Mouse (Mus musculus) hindbrain, postnatal 0 days (tissue): ENCODE measurements at regions not wholly inside any gene's neighbourhood (a gene's known extent, or its start where the extent isn't known, plus 50 kb on each side); places are given as distances from the start of the nearest gene placed in this dataset.

ENCODE experiments used
- ATAC-seq: fragments of 200-750 bp; cut with Nextera tagmentation; 2 replicates; pipeline ENCODE4 v1.8.0; 2017; ENCODE audit warnings: mild to moderate bottlenecking, moderate TSS enrichment, moderate library complexity
- DNase-seq: peaks from one replicate; pipeline ENCODE4 v3.0.0-alpha.2; 2015; ENCODE audit warnings: low spot score
- H3K27ac ChIP-seq: fragments of 300-500 bp; sonication (generic); 2 replicates; pipeline ENCODE4 v1.5.1; 2014; ENCODE audit warnings: mild to moderate bottlenecking
- H3K27me3 ChIP-seq: fragments of 300-500 bp; sonication (generic); 2 replicates; pipeline ENCODE4 v1.6.1; 2014; ENCODE audit warnings: low read length, mixed read lengths; ENCODE audit not compliant: insufficient read depth
- H3K36me3 ChIP-seq: fragments of 300-500 bp; sonication (generic); 2 replicates; pipeline ENCODE4 v1.6.1; 2014; ENCODE audit warnings: low read length, mixed read lengths; ENCODE audit not compliant: insufficient read depth
- H3K4me1 ChIP-seq: fragments of 300-500 bp; sonication (generic); 2 replicates; pipeline ENCODE4 v1.6.1; 2014; ENCODE audit warnings: antibody characterized with exemption, low read length, mixed read lengths; ENCODE audit not compliant: insufficient read depth
- H3K4me2 ChIP-seq: fragments of 300-500 bp; sonication (generic); 2 replicates; pipeline ENCODE4 v1.6.1; 2014; ENCODE audit warnings: low read depth, mild to moderate bottlenecking, low read length, moderate library complexity, mixed read lengths
- H3K4me3 ChIP-seq: fragments of 300-500 bp; sonication (generic); 2 replicates; pipeline ENCODE4 v1.5.1; 2014; ENCODE audit warnings: low read length
- H3K9ac ChIP-seq: fragments of 300-500 bp; sonication (generic); replicated peaks from 2 replicates; pipeline ENCODE4 v1.6.1; 2014; ENCODE audit warnings: mild to moderate bottlenecking, low read length, moderate library complexity, mixed read lengths
- H3K9me3 ChIP-seq: fragments of 300-500 bp; sonication (generic); 2 replicates; pipeline ENCODE4 v1.6.1; 2016; ENCODE audit warnings: low read length, mixed read lengths
- CTCF ChIP-seq: IDR thresholded peaks from 2 replicates; pipeline ENCODE4 v1.5.1; 2016; ENCODE audit warnings: antibody characterized with exemption, control low read depth, low read depth
- WGBS: fragments of 180-500 bp; shearing (Covaris S2); extraction: QIAGEN DNeasy Blood & Tissue Kit; methylation state at CpG from one replicate; pipeline ENCODE4 v1.1.7; 2014; 5-methylcytosine and 5-hydroxymethylcytosine counted together

DNA sequence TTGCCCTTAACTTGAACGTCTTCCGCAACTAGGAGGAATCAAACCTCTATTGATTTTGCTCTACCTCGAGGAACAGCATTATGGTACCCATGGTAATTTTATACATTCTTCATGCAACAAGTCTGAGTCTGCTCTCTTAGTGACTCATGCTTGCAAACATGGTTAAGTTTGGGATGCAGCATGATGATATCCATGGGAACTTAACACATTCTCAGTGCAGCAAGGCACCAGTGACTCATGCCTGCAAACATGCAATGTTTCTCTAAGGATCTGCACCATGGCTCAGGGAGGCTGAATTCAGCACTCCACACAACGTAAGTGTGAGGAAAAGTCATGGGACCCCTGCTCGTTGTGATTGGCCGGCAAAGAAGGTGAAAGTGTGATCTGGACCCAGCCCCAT, 487.1 kb upstream of the Kdm8 start:
- H3K36me3 ChIP-seq, result no peaks in the 10 kb centered on the region
- WGBS, result 89% methylated on average over 6 of the region's 6 CpGs
- no peak overlapping the region for H3K4me3 ChIP-seq
- no peak overlapping the region for H3K9ac ChIP-seq
- H3K27ac ChIP-seq, result no peak overlapping the region
- no peak overlapping the region for H3K4me2 ChIP-seq
- DNase-seq (no peak), ATAC-seq (no peak)
- H3K4me1 ChIP-seq, result no peaks in the 10 kb centered on the region
- TF ChIP-seq CTCF, result no peak
- no peaks in the 10 kb centered on the region for H3K27me3 ChIP-seq
- no peaks in the 10 kb centered on the region for H3K9me3 ChIP-seq

GRCm38 (mm10) chr7:124974870-124975488, 469.5 kb upstream of the Kdm8 start:
- DNase-seq (no peak), ATAC-seq (no peak)
- WGBS, result 54% methylated on average over 5 of the region's 5 CpGs
- H3K9me3 ChIP-seq, result no peaks in the 10 kb centered on the region
- H3K4me2 ChIP-seq, result no peak overlapping the region
- H3K27me3 ChIP-seq, result no peaks in the 10 kb centered on the region
- no peak overlapping the region for H3K4me3 ChIP-seq
- TF ChIP-seq CTCF, result no peak
- no peak overlapping the region for H3K27ac ChIP-seq
- H3K9ac ChIP-seq, result no peak overlapping the region
- H3K4me1 ChIP-seq, result no peaks in the 10 kb centered on the region
- no peaks in the 10 kb centered on the region for H3K36me3 ChIP-seq

DNA sequence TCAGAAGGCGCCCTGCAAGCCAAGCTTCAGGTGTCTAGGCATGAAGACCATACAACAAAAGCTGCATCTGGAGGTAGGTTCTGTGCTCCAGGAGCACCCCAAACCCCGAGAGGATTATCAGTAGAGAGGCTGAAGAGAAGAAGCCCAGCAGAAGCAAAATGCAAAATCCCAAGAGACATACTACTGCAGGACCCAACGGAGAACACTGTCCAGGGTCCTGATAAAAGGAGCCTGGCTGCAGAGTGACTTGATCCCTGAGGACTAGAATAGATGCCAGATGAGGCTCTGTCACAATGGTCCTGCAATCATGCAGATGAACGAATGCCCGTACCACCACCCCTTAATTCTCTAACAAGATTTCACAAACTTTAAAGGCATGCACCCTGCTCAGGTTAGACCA, 455.0 kb upstream of the Kdm8 start:
- no peaks in the 10 kb centered on the region for H3K4me1 ChIP-seq
- no peaks in the 10 kb centered on the region for H3K9me3 ChIP-seq
- 78% methylated on average over 5 of the region's 5 CpGs for WGBS
- H3K36me3 ChIP-seq, result no peaks in the 10 kb centered on the region
- no peaks in the 10 kb centered on the region for H3K27me3 ChIP-seq
- no peak overlapping the region for H3K4me3 ChIP-seq
- no peak for ATAC-seq
- no peak overlapping the region for H3K4me2 ChIP-seq
- no peak overlapping the region for H3K9ac ChIP-seq
- no peak overlapping the region for H3K27ac ChIP-seq
- TF ChIP-seq CTCF, result no peak
- no peak for DNase-seq

- Histone ChIP-seq H3K4me3 (no peak overlapping the region), H3K4me2 (peak overlapping the region; percentile 26; the same call in 1 of the 2 replicates), H3K27ac (no peak overlapping the region), H3K9ac (no peak overlapping the region), H3K9me3 (no peaks in the 10 kb centered on the region), H3K27me3 (no peaks in the 10 kb centered on the region), H3K4me1 (no peaks in the 10 kb centered on the region), H3K36me3 (no peaks in the 10 kb centered on the region)
- DNase-seq, result peak; percentile 65
- TF ChIP-seq CTCF, result no peak
- ATAC-seq, result no peak
- WGBS, result 14% methylated on average over 13 of the region's 13 CpGs
These were observed 453.8 kb upstream of the Kdm8 start for GRCm38 (mm10) chr7:124990695-124991094.

- Histone ChIP-seq H3K4me2 (no peak overlapping the region), H3K27me3 (no peaks in the 10 kb centered on the region), H3K9ac (no peak overlapping the region), H3K4me3 (no peak overlapping the region), H3K36me3 (no peaks in the 10 kb centered on the region), H3K9me3 (no peaks in the 10 kb centered on the region), H3K4me1 (no peaks in the 10 kb centered on the region), H3K27ac (no peak overlapping the region)
- 100% methylated on average over 1 of the region's 1 CpGs for WGBS
- ATAC-seq (no peak), DNase-seq (no peak)
- no peak for TF ChIP-seq CTCF
These were observed 447.9 kb upstream of the Kdm8 start for GRCm38 (mm10) chr7:124996538-124996937.

DNA sequence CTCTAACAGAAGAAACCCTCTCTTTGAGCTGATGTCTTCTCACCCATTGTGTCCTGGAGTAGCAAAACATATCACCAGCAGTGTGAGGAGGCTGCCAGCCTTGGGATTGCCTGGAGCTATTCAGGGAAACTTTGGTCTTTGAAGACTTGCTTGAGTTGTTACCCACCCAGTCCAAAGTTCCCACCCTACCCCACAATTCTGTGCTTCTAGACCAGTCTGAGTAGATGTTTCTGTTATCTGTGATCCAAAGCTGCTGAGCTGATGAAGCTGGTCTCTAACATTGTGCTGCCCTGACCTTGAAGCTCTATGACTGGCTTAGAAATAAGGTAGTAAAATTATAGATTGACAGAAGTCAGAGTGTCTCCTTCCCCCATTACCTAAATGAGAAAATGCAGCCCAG, 443.8 kb upstream of the Kdm8 start:
- H3K9ac ChIP-seq, result no peak overlapping the region
- ATAC-seq, result no peak
- H3K4me3 ChIP-seq, result no peak overlapping the region

DNA sequence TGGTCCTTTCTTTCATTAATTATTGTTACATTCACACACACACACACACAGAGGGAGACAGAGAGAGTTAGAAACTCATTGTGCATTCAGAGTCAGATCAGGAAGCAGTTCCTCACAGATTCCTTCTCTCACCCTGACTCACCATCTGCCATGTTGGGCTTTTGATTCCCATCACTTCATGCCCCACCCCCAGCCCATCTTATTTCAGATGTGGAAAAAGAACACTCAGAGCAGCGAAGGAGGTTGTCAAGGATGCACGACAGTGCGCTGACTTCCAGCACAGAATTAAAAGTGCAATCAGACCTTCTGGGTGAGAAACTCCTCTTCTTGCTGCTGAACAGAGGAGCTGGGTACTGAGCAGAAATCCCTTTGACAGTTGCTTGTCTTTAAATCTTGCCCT, 438.8 kb upstream of the Kdm8 start:
- Histone ChIP-seq H3K27ac (no peak overlapping the region), H3K4me3 (no peak overlapping the region), H3K27me3 (no peaks in the 10 kb centered on the region), H3K9me3 (no peaks in the 10 kb centered on the region), H3K4me1 (0 out of 2 replicates have a peak, but pooled peaks cover 3% of the 10 kb centered on the region), H3K36me3 (no peaks in the 10 kb centered on the region), H3K4me2 (no peak overlapping the region), H3K9ac (no peak overlapping the region)
- no peak for ATAC-seq
- no peak for TF ChIP-seq CTCF
- WGBS, result 47% methylated on average over 3 of the region's 3 CpGs
- DNase-seq, result peak; percentile 36

More for the DNA sequence above, 443.8 kb upstream of the Kdm8 start:
- no peaks in the 10 kb centered on the region for H3K27me3 ChIP-seq
- no peak overlapping the region for H3K4me2 ChIP-seq
- TF ChIP-seq CTCF, result no peak
- H3K4me1 ChIP-seq, result 0 out of 2 replicates have a peak, but pooled peaks cover under 1% of the 10 kb centered on the region
- no peak for DNase-seq
- H3K27ac ChIP-seq, result no peak overlapping the region
- no peaks in the 10 kb centered on the region for H3K9me3 ChIP-seq
- H3K36me3 ChIP-seq, result no peaks in the 10 kb centered on the region
